Mouse (Mus musculus): ENCODE measurements at regions not wholly inside any gene's neighbourhood (a gene's known extent, or its start where the extent isn't known, plus 50 kb on each side); places are given as distances from the start of the nearest gene placed in this dataset.

GRCm38 (mm10) chr16:92899704-92900103 lies 73.8 kb upstream of the Runx1 start:
- DNase-seq (ENCODE audit: extremely low spot score in 1 of 2, low spot score in 1 of 2), result no peak

- no peak for DNase-seq (ENCODE audit: extremely low spot score in 1 of 2, low spot score in 1 of 2)
Observed at GRCm38 (mm10) chr16:92891741-92892140, 65.8 kb upstream of the Runx1 start.

- peak in 1 of 2 experiments; percentile 9 for DNase-seq (ENCODE audit: extremely low spot score in 1 of 2, low spot score in 1 of 2)
Observed at GRCm38 (mm10) chr16:92890713-92891112, 64.8 kb upstream of the Runx1 start.

- DNase-seq (ENCODE audit: extremely low spot score in 1 of 2, low spot score in 1 of 2), result no peak
Observed at GRCm38 (mm10) chr16:92889537-92889936, 63.6 kb upstream of the Runx1 start.

- no peak for DNase-seq (ENCODE audit: extremely low spot score in 1 of 2, low spot score in 1 of 2)
Observed at GRCm38 (mm10) chr16:92886226-92886625, 60.3 kb upstream of the Runx1 start.

GRCm38 (mm10) chr16:92883821-92884272 lies 57.9 kb upstream of the Runx1 start:
- DNase-seq (ENCODE audit: extremely low spot score in 1 of 2, low spot score in 1 of 2), result no peak

GRCm38 (mm10) chr16:92880356-92881043 lies 54.6 kb upstream of the Runx1 start:
- DNase-seq (ENCODE audit: extremely low spot score in 1 of 2, low spot score in 1 of 2), result no peak

GRCm38 (mm10) chr16:92878081-92878480 lies 52.1 kb upstream of the Runx1 start:
- no peak for DNase-seq (ENCODE audit: extremely low spot score in 1 of 2, low spot score in 1 of 2)
